Mouse (Mus musculus) MEL (cell line): ENCODE results near the gene Ern1. TPM values are rescaled to one million over a fixed set of nuclear protein-coding genes. Genes with fewer than 3 reads are reported as not detected.
"Not testable (repeated sequence)": the region's sequence is repeated elsewhere in the genome, so short reads cannot be mapped to it uniquely, and the experiment has no call there.

Source experiments
- DNase-seq: peaks from one replicate; pipeline ENCODE4 v3.0.0; 2011; ENCODE audit warnings: low read depth, low spot score
- H3K27ac ChIP-seq: 2 replicates; pipeline ENCODE4 v1.5.1; 2012; ENCODE audit warnings: low read depth, mild to moderate bottlenecking, control low read depth, low read length, moderate library complexity; ENCODE audit not compliant: control insufficient read depth
- H3K27me3 ChIP-seq, 2 experiments: fragments of 150-350 bp in 1 of 2; sonication (generic) in 1 of 2; 2 replicates each; pipeline ENCODE4 v1.6.1; 2012; ENCODE audit warnings: low read length in 2 of 2, mild to moderate bottlenecking in 2 of 2, improper control_type of control experiment in 1 of 2, moderate library complexity in 1 of 2; ENCODE audit not compliant: insufficient read depth in 2 of 2, control insufficient read depth in 1 of 2
- H3K36me3 ChIP-seq, 2 experiments: 2 replicates each; pipeline ENCODE4 v1.6.1; 2012 to 2014; ENCODE audit warnings: low read length in 2 of 2, improper control_type of control experiment in 1 of 2, inconsistent platforms in 1 of 2, mild to moderate bottlenecking in 1 of 2; ENCODE audit not compliant: insufficient read depth in 2 of 2, control insufficient read depth in 1 of 2
- H3K4me1 ChIP-seq, 2 experiments: fragments of 150-350 bp in 1 of 2; sonication (generic) in 1 of 2; 2 replicates each; pipeline ENCODE4 v1.6.1; 2012; ENCODE audit warnings: low read length in 2 of 2, improper control_type of control experiment in 1 of 2, mild to moderate bottlenecking in 1 of 2; ENCODE audit not compliant: insufficient read depth in 2 of 2, control insufficient read depth in 1 of 2
- H3K4me3 ChIP-seq, 2 experiments: fragments of 150-350 bp in 1 of 2; sonication (generic) in 1 of 2; 2 replicates each; pipeline ENCODE4 v1.5.1; 2012; ENCODE audit warnings: low read depth in 2 of 2, low read length in 2 of 2, mild to moderate bottlenecking in 2 of 2, moderate library complexity in 2 of 2, control low read depth in 1 of 2, improper control_type of control experiment in 1 of 2; ENCODE audit not compliant: control insufficient read depth in 1 of 2, insufficient read depth in 1 of 2
- H3K79me2 ChIP-seq: 2 replicates; pipeline ENCODE4 v1.6.1; 2012; ENCODE audit warnings: mild to moderate bottlenecking, low read length, moderate library complexity; ENCODE audit not compliant: control insufficient read depth, poor library complexity, insufficient read depth
- H3K9ac ChIP-seq: 2 replicates; pipeline ENCODE4 v1.6.1; 2012; ENCODE audit warnings: low read depth, mild to moderate bottlenecking, control low read depth, low read length, moderate library complexity; ENCODE audit not compliant: control insufficient read depth, poor library complexity, severe bottlenecking
- H3K9me3 ChIP-seq: fragments of 150-350 bp; sonication (generic); replicated peaks from 2 replicates; pipeline ENCODE4 v1.6.1; 2012; ENCODE audit warnings: mild to moderate bottlenecking, low read length, improper control_type of control experiment, moderate library complexity; ENCODE audit not compliant: insufficient read depth
- BHLHE40 ChIP-seq: IDR thresholded peaks from 2 replicates; pipeline ENCODE4 v1.6.1; 2012; ENCODE audit warnings: low read depth, mild to moderate bottlenecking, inconsistent platforms, low read length, improper control_type of control experiment, borderline replicate concordance
- CHD1 ChIP-seq: IDR thresholded peaks from 2 replicates; pipeline ENCODE4 v1.6.1; 2012; ENCODE audit warnings: low read depth, mild to moderate bottlenecking, inconsistent platforms, low read length, improper control_type of control experiment
- CHD2 ChIP-seq: IDR thresholded peaks from 2 replicates; pipeline ENCODE4 v1.6.1; 2011; ENCODE audit warnings: low read length, improper control_type of control experiment
- E2F4 ChIP-seq: IDR thresholded peaks from 2 replicates; pipeline ENCODE4 v1.6.1; 2011; ENCODE audit warnings: low read depth, low read length, improper control_type of control experiment, borderline replicate concordance
- GABPA ChIP-seq: IDR thresholded peaks from 2 replicates; pipeline ENCODE4 v1.6.1; 2012; ENCODE audit warnings: low read depth, mild to moderate bottlenecking, inconsistent platforms, low read length, improper control_type of control experiment, moderate library complexity
- GATA1 ChIP-seq: IDR thresholded peaks from 2 replicates; pipeline ENCODE4 v1.6.1; 2011; ENCODE audit warnings: low read depth, low read length, improper control_type of control experiment
- HCFC1 ChIP-seq: IDR thresholded peaks from 2 replicates; pipeline ENCODE4 v1.6.1; 2012; ENCODE audit warnings: low read depth, mild to moderate bottlenecking, inconsistent platforms, low read length, improper control_type of control experiment, moderate library complexity
- JUND ChIP-seq: IDR thresholded peaks from 2 replicates; pipeline ENCODE4 v1.6.1; 2011; ENCODE audit warnings: low read depth, mild to moderate bottlenecking, improper control_type of control experiment, low read length
- KAT2A ChIP-seq: conservative IDR thresholded peaks from 2 replicates; pipeline ENCODE4 v1.6.1; 2012; ENCODE audit warnings: low read depth, low read length, improper control_type of control experiment, inconsistent platforms
- MYB ChIP-seq: IDR thresholded peaks from 2 replicates; pipeline ENCODE4 v1.6.1; 2011; ENCODE audit warnings: mild to moderate bottlenecking, low read depth, low read length, improper control_type of control experiment
- MYC ChIP-seq: IDR thresholded peaks from 2 replicates; pipeline ENCODE4 v1.6.1; 2011; ENCODE audit warnings: low read depth, mild to moderate bottlenecking, low read length, improper control_type of control experiment, moderate library complexity
- NELFE ChIP-seq: IDR thresholded peaks from 2 replicates; pipeline ENCODE4 v1.6.1; 2011; ENCODE audit warnings: low read depth, low read length, improper control_type of control experiment
- NRF1 ChIP-seq: IDR thresholded peaks from 2 replicates; pipeline ENCODE4 v1.6.1; 2014; ENCODE audit warnings: low read depth, mild to moderate bottlenecking, inconsistent platforms, low read length, improper control_type of control experiment, moderate library complexity; ENCODE audit not compliant: poor library complexity, insufficient read depth, severe bottlenecking
- POLR2A ChIP-seq, 2 experiments: IDR thresholded peaks; 2 replicates each; pipeline ENCODE4 v1.6.1; 2011 to 2012; ENCODE audit warnings: low read length in 2 of 2, mild to moderate bottlenecking in 2 of 2, control low read depth in 1 of 2, improper control_type of control experiment in 1 of 2, low read depth in 1 of 2, moderate library complexity in 1 of 2; ENCODE audit not compliant: control insufficient read depth in 1 of 2, insufficient read depth in 1 of 2, poor library complexity in 1 of 2
- POLR2AphosphoS2 ChIP-seq: IDR thresholded peaks from 2 replicates; pipeline ENCODE4 v1.6.1; 2011; ENCODE audit warnings: low read length, improper control_type of control experiment
- SIN3A ChIP-seq: IDR thresholded peaks from 2 replicates; pipeline ENCODE4 v1.6.1; 2012; ENCODE audit warnings: low read length, improper control_type of control experiment, inconsistent platforms
- TBP ChIP-seq: IDR thresholded peaks from 2 replicates; pipeline ENCODE4 v1.8.0; 2011; ENCODE audit warnings: low read depth, low read length, improper control_type of control experiment
- USF1 ChIP-seq: IDR thresholded peaks from 2 replicates; pipeline ENCODE4 v1.6.1; 2014; ENCODE audit warnings: low read depth, mild to moderate bottlenecking, inconsistent platforms, low read length, improper control_type of control experiment, moderate library complexity
- USF2 ChIP-seq, 2 experiments: IDR thresholded peaks; 2 replicates each; pipeline ENCODE4 v1.6.1; 2011 to 2012; ENCODE audit warnings: improper control_type of control experiment in 2 of 2, low read length in 2 of 2, borderline replicate concordance in 1 of 2, inconsistent platforms in 1 of 2, low read depth in 1 of 2, mild to moderate bottlenecking in 1 of 2; ENCODE audit not compliant: insufficient read depth in 1 of 2
- ZC3H11A ChIP-seq: IDR thresholded peaks from 2 replicates; pipeline ENCODE4 v1.6.1; 2012; ENCODE audit warnings: low read depth, mild to moderate bottlenecking, inconsistent platforms, low read length, improper control_type of control experiment
- ZMIZ1 ChIP-seq: IDR thresholded peaks from 2 replicates; pipeline ENCODE4 v1.6.1; 2012; ENCODE audit warnings: low read depth, mild to moderate bottlenecking, inconsistent platforms, low read length, improper control_type of control experiment, moderate library complexity
- polyA plus RNA-seq, 2 experiments: library from polyadenylated mRNA; stranded (reverse) in 1 of 2; unstranded in 1 of 2; fragments of >175 nt in 1 of 2; fragments of >200 nt in 1 of 2; gene quantifications; 2 replicates each; pipeline versions ENCODE4 v1.2.1 to v1.2.4; 2012; ENCODE audit warnings: low replicate concordance in 2 of 2, low read depth in 1 of 2; ENCODE audit not compliant: insufficient read length in 2 of 2, insufficient read depth in 1 of 2, missing spikeins in 1 of 2
- total RNA-seq: library from RNA; depleted of rRNA; stranded (reverse); fragments of 300-350 nt; gene quantifications from 2 replicates; pipeline ENCODE4 v1.2.3, GENCODE M21; 2012

The Ern1 gene
- total and polyA plus RNA-seq, 3 experiments = 4.3 to 5.7 TPM; not detected in 1

DNA sequence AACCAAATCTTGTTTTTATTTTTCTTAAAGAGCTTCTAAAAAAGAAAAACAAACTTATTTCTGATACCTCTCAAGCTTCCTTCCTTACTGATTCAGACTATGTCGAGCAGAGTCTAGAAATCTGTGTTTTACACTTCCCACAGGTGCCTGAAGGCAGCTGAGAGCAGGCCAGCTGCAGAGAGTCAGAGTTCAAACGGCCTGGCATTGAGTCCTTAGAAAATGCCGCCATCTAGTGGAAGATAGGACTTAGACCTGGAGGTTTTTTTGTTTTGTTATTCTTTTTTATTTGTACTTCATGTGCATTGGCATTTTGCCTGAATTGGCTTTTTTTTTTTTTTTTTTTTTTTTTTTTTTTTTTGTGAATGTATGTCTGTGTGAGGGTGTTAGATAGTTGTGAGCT lies 3.7 kb upstream of the Ern1 start (continued):
- no peak for TF ChIP-seq ZMIZ1

DNA sequence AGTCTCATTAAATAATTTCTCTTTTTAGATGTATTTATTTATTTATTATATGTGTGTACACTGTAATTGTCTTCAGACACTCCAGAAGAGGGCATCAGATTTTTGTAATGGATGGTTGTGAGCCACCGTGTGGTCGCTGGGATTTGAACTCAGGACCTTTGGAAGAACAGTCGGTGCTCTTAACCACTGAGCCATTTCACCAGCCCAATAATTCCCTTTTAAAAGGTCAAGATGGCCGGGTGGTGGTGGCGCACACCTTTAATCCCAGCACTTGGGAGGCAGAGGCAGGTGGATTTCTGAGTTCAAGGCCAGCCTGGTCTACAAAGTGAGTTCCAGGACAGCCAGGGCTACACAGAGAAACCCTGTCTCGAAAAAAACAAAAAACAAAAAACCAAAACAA lies 2.9 kb upstream of the Ern1 start:
- not testable (repeated sequence) for H3K36me3 ChIP-seq, DNase-seq, H3K9ac ChIP-seq, H3K27ac ChIP-seq, H3K27me3 ChIP-seq, H3K9me3 ChIP-seq, H3K4me1 ChIP-seq, H3K4me3 ChIP-seq
- 0 out of 2 replicates have a peak, but pooled peaks have one; percentile 24 for TF ChIP-seq TBP
- peaks cover 11% of the 10 kb centered on the region for H3K79me2 ChIP-seq

DNA sequence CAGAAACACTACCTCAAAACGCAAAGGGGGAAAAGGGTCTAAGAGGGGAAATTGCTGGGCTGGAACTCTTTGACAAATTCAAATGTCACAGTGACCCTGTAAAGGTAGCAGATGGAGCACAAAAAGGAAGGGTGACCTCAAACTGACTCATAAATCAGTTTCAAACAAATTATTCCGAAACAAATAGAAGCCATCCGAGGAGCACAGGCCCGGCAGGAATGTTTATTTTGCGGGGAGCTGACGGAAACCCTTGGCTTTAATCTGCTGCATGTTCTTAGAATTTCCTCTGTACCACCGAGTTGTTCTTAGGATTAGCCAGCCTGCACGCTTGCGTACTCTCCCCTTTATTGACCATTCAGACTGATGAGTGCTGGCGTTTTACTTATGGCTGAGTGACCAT lies 2.4 kb upstream of the Ern1 start:
- no peak overlapping the region for H3K27ac ChIP-seq

DNA sequence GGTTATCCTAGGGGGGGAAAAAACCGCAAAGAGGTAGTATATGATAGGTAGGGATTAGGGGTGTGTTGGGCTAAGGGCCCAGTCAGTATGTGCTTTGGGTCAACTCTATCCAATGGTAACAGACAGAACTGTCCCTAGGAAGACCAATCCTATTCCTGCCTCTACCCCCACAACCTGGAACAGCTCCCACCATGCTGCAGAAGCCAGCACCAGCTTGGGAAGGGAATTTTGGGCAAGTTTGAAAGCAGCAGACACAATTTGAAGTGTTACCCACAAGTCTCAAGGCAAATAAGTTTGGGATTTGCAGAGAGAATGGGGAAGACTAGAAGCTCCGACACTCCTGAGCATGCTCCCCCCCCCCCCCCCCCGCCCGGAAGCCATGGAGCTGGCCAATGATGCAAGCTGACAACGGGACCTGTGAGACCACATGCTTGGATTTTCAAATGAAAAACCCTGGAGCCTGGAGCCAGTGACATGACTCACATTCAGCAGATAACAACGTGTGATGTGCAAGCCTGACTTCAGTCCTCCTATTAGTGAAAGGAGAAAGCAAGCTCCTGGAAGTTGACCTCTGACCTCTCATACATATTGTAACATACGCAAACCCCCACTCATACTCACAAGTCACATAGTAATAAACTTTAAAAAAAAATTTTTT lies 1.5 kb upstream of the Ern1 start:
- DNase-seq = no peak
- Histone ChIP-seq H3K9ac (no peak overlapping the region), H3K27me3 (no peaks in the 10 kb centered on the region), H3K9me3 (no peaks in the 10 kb centered on the region), H3K36me3 (peaks cover 0 to 15% of the 10 kb centered on the region in 2 experiments; a peak in 2 of 4 replicates), H3K4me3 (no peak overlapping the region), H3K79me2 (peaks cover 14% of the 10 kb centered on the region), H3K4me1 (peaks cover 6 to 11% of the 10 kb centered on the region in 2 experiments; a peak in 3 of 4 replicates), H3K27ac (no peak overlapping the region)
- TF ChIP-seq GATA1 (no peak), ZMIZ1 (no peak), SIN3A (no peak), POLR2A (IDR thresholded peaks at IDR 0.05; ENCODE audit: control insufficient read depth in 1 of 2, insufficient read depth in 1 of 2, low read depth in 1 of 2, low read length in 2 of 2, poor library complexity in 1 of 2) (no peak), POLR2AphosphoS2 (no peak), MYB (no peak)

More for the DNA sequence above, 2.4 kb upstream of the Ern1 start:
- H3K9ac ChIP-seq = no peak overlapping the region
- DNase-seq = no peak
- no peaks in the 10 kb centered on the region for H3K27me3 ChIP-seq
- no peaks in the 10 kb centered on the region for H3K9me3 ChIP-seq
- H3K36me3 ChIP-seq = peaks cover 0 to 14% of the 10 kb centered on the region in 2 experiments; a peak in 2 of 4 replicates
- H3K4me1 ChIP-seq = peaks cover 6 to 11% of the 10 kb centered on the region in 2 experiments; a peak in 3 of 4 replicates
- H3K4me3 ChIP-seq = no peak overlapping the region
- TF ChIP-seq CHD1 (no peak), NRF1 (no peak), NELFE (no peak), ZC3H11A (no peak), GATA1 (no peak), CHD2 (no peak), USF1 (no peak), HCFC1 (no peak), MYC (no peak), GABPA (no peak), JUND (no peak), POLR2AphosphoS2 (no peak), MYB (no peak), E2F4 (no peak), USF2 (IDR thresholded peaks at IDR 0.05; ENCODE audit: borderline replicate concordance in 1 of 2, insufficient read depth in 1 of 2, low read depth in 1 of 2, low read length in 2 of 2) (no peak), ZMIZ1 (no peak), KAT2A (no peak), BHLHE40 (no peak)
- peaks cover 14% of the 10 kb centered on the region for H3K79me2 ChIP-seq
